In genomic region chr1:178527185-178527546, GRCm38 (mm10) we compare ENCODE assay signal across 8 mouse cellular contexts. TPM values are rescaled to one million over a fixed set of nuclear protein-coding genes. Genes with fewer than 3 reads are reported as not detected.
DNase-seq lines count a peak whose midpoint lies in the region; ATAC-seq and TF ChIP-seq lines count a peak whose summit lies in the region.

No protein-coding gene starts in this region.

- peaks cover 0 to 3% of the 10 kb centered on the region in 2 experiments; a peak in 1 of 4 replicates for H3K4me1 ChIP-seq in MEL (ENCODE audit: control insufficient read depth in 1 of 2, insufficient read depth in 2 of 2, low read length in 2 of 2)
- H3K4me1 ChIP-seq in lung, embryonic 14.5 days (ENCODE audit: insufficient read depth), result peaks cover 7% of the 10 kb centered on the region; the same call in 1 of the 2 replicates
- H3K4me1 ChIP-seq in olfactory bulb, adult 2 months (ENCODE audit: control insufficient read depth, insufficient read depth, low read length), result peaks cover 23% of the 10 kb centered on the region
- H3K4me1 ChIP-seq in thymus, adult 2 months (replicated peaks; ENCODE audit: control insufficient read depth, insufficient read depth, low read length), result peaks cover 31% of the 10 kb centered on the region

- H3K9me3 ChIP-seq in MEL (replicated peaks; ENCODE audit: insufficient read depth, low read length), result no peaks in the 10 kb centered on the region
- H3K9me3 ChIP-seq in lung, embryonic 14.5 days (ENCODE audit: low read depth, low read length), result no peaks in the 10 kb centered on the region

- TF ChIP-seq RAD21 in MEL (IDR thresholded peaks at IDR 0.05; ENCODE audit: low read depth, low read length), result peak; percentile 99

- whole genome bisulfite sequencing in lung, embryonic 14.5 days, result under 1% methylated on average over 21 of the region's 21 CpGs
- under 1% methylated on average over 21 of the region's 21 CpGs for WGBS in olfactory bulb, adult 2 months
- under 1% methylated on average over 21 of the region's 21 CpGs for WGBS in thymus, adult 2 months

- H3K27ac ChIP-seq in MEL (ENCODE audit: control insufficient read depth, low read depth, low read length), result no peak overlapping the region
- H3K27ac ChIP-seq in lung, embryonic 14.5 days (ENCODE audit: low read depth), result no peak overlapping the region
- H3K27ac ChIP-seq in olfactory bulb, adult 2 months (ENCODE audit: insufficient read depth, low read depth, low read length), result no peak overlapping the region
- H3K27ac ChIP-seq in thymus, adult 2 months (ENCODE audit: control insufficient read depth, insufficient read depth, low read length), result no peak overlapping the region

- no peak for TF ChIP-seq POLR2A in MEL (IDR thresholded peaks at IDR 0.05; ENCODE audit: control insufficient read depth in 1 of 2, insufficient read depth in 1 of 2, low read depth in 1 of 2, low read length in 2 of 2, poor library complexity in 1 of 2)
- TF ChIP-seq POLR2A in olfactory bulb, adult 2 months (IDR thresholded peaks at IDR 0.05; ENCODE audit: insufficient read depth, low read depth, low read length), result no peak
- no peak for TF ChIP-seq POLR2A in thymus, adult 2 months (IDR thresholded peaks at IDR 0.05; ENCODE audit: control insufficient read depth, extremely low read depth, insufficient read depth, low read length, poor library complexity)

- peak overlapping the region; percentile 100 for H3K4me2 ChIP-seq in lung, embryonic 14.5 days

- DNase-seq in MEL (ENCODE audit: low read depth, low spot score), result peak; percentile 75
- DNase-seq in cerebellum, adult 18-20 months, result peak; percentile 72 to 82
- peak; percentile 91 for DNase-seq in forelimb bud, embryonic 11.5 days (ENCODE audit: low read depth, low spot score)
- DNase-seq in layer of hippocampus, adult 8-10 months (ENCODE audit: low spot score in 2 of 2), result peak; percentile 52 to 69
- DNase-seq in lung, embryonic 14.5 days, result peak; percentile 97
- DNase-seq in thymus, adult 2 months, result peak; percentile 58

- no peak overlapping the region for H3K9ac ChIP-seq in MEL (ENCODE audit: control insufficient read depth, low read depth, low read length, poor library complexity, severe bottlenecking)
- no peak overlapping the region for H3K9ac ChIP-seq in lung, embryonic 14.5 days

- peak; percentile 38 to 54; a peak in 2 of 4 replicates for ATAC-seq in hematopoietic stem cell, adult 5-6 weeks (replicated peaks in 1 of 2; ENCODE audit: insufficient read depth in 1 of 2, low FRiP score in 2 of 2, low TSS enrichment in 1 of 2, low read depth in 1 of 2, poor library complexity in 2 of 2, severe bottlenecking in 2 of 2)
- ATAC-seq in lung, embryonic 14.5 days (ENCODE audit: insufficient read depth), result 0 out of 2 replicates have a peak, but pooled peaks have one; percentile 12

- H3K36me3 ChIP-seq in MEL (ENCODE audit: control insufficient read depth in 1 of 2, insufficient read depth in 2 of 2, low read length in 2 of 2), result no peaks in the 10 kb centered on the region
- H3K36me3 ChIP-seq in lung, embryonic 14.5 days (ENCODE audit: insufficient read depth), result no peaks in the 10 kb centered on the region
- H3K36me3 ChIP-seq in thymus, adult 2 months (ENCODE audit: control insufficient read depth, insufficient read depth, low read length), result no peaks in the 10 kb centered on the region

- no peak overlapping the region for H3K4me3 ChIP-seq in MEL (ENCODE audit: control insufficient read depth in 1 of 2, insufficient read depth in 1 of 2, low read depth in 2 of 2, low read length in 2 of 2)
- H3K4me3 ChIP-seq in lung, embryonic 14.5 days (ENCODE audit: low read depth, low read length), result peak overlapping the region; percentile 60
- peak overlapping the region; percentile 55 for H3K4me3 ChIP-seq in olfactory bulb, adult 2 months (ENCODE audit: insufficient read depth, low read depth, low read length)
- peak overlapping the region; percentile 25 for H3K4me3 ChIP-seq in thymus, adult 2 months (ENCODE audit: control insufficient read depth, insufficient read depth, low read length)

- TF ChIP-seq CTCF in MEL (IDR thresholded peaks at IDR 0.05 in 2 of 3, conservative IDR thresholded peaks at IDR 0.05 in 1 of 3; ENCODE audit: control insufficient read depth in 1 of 3, insufficient read depth in 1 of 3, low read depth in 2 of 3, low read length in 3 of 3, poor library complexity in 1 of 3, severe bottlenecking in 1 of 3), result peak; percentile 37 to 87 (median 87)
- peak; percentile 79 for TF ChIP-seq CTCF in lung, embryonic 14.5 days (IDR thresholded peaks at IDR 0.05; ENCODE audit: low read depth)
- peak; percentile 68 for TF ChIP-seq CTCF in olfactory bulb, adult 2 months (IDR thresholded peaks at IDR 0.05; ENCODE audit: insufficient read depth, low read depth, low read length)
- no peak for TF ChIP-seq CTCF in thymus, adult 2 months (IDR thresholded peaks at IDR 0.05; ENCODE audit: borderline replicate concordance, control insufficient read depth, extremely low read depth, insufficient read depth, low read length, poor library complexity)

- no peaks in the 10 kb centered on the region for H3K27me3 ChIP-seq in MEL (ENCODE audit: control insufficient read depth in 1 of 2, insufficient read depth in 2 of 2, low read length in 2 of 2)
- peaks cover 15% of the 10 kb centered on the region for H3K27me3 ChIP-seq in lung, embryonic 14.5 days (ENCODE audit: insufficient read depth, low read length)
- H3K27me3 ChIP-seq in thymus, adult 2 months (ENCODE audit: control insufficient read depth, insufficient read depth, low read length), result peaks cover 25% of the 10 kb centered on the region; the same call in 1 of the 2 replicates

- H3K79me2 ChIP-seq in MEL (ENCODE audit: control insufficient read depth, insufficient read depth, low read length, poor library complexity), result no peaks in the 10 kb centered on the region

- TF ChIP-seq EP300 in MEL (IDR thresholded peaks at IDR 0.05; ENCODE audit: low read depth in 1 of 2, low read length in 2 of 2), result no peak

TF ChIP-seq in MEL, 35 proteins besides CTCF, POLR2A, EP300 and RAD21:
- TF ChIP-seq SMC3 (IDR thresholded peaks at IDR 0.05; ENCODE audit: low read depth, low read length) (peak; percentile 97), ZC3H11A (IDR thresholded peaks at IDR 0.05; ENCODE audit: low read depth, low read length) (peak; percentile 99), CHD1 (IDR thresholded peaks at IDR 0.05; ENCODE audit: low read depth, low read length) (no peak)

RNA-seq across cellular contexts. Expression of gene Kif26b, which starts 1.8 kb away (rescaled TPM):
- 0.26 and 0.50 TPM in 2 replicates for total RNA-seq in MEL (2012; rRNA removed)
- under 1 TPM in 1 of 2 experiments, not detected in 1; 0.08 TPM for polyA plus RNA-seq in MEL (2012; ENCODE audit: insufficient read depth in 1 of 2, insufficient read length in 2 of 2, low read depth in 1 of 2, low replicate concordance in 2 of 2, missing spikeins in 1 of 2)
- 0.25 and 0.50 TPM in 2 replicates for total RNA-seq in hematopoietic stem cell, adult 5-6 weeks (2017)
- 10 to 100 TPM; 14.4 to 21.3 (median 17.9) TPM for total RNA-seq in layer of hippocampus, adult 8-10 months (2022)
- 1.5 and 2.2 TPM in 2 replicates for polyA plus RNA-seq in lung, embryonic 14.5 days (2014; fragmentation: Nextera tagmentation; extraction: Ambion mirVana)
- polyA plus RNA-seq in olfactory bulb, adult 2 months (2012; ENCODE audit: insufficient read depth, insufficient read length, low replicate concordance, missing spikeins), result not detected in 2 replicates
- polyA plus RNA-seq in thymus, adult 2 months (2012; rRNA removed), result 0.15 and 0.16 TPM in 2 replicates

Comparison
In these comparisons a context has a peak if more than half of its experiments do, and no peak if none do; other contexts are left out.
1. H3K4me3 ChIP-seq: peak in lung, embryonic 14.5 days (single experiment), olfactory bulb, adult 2 months (single experiment) and thymus, adult 2 months (single experiment); none in MEL (0 of 2).
2. Peak in every context shown above with its lines, with median percentiles within 50 percentile points of each other: DNase-seq.